Mouse (Mus musculus) cerebellum, adult 18-20 months (tissue): ENCODE measurements around the gene Pus10.
"Not testable (repeated sequence)": the region's sequence is repeated elsewhere in the genome, so short reads cannot be mapped to it uniquely, and the experiment has no call there.

Source experiments
- DNase-seq, 2 experiments: peaks; one replicate each; pipeline ENCODE4 v3.0.0; 2021

Gene Pus10

GRCm38 (mm10) chr11:23698526-23698925, 33.1 kb downstream of the Pus10 start:
- DNase-seq: no peak

- DNase-seq: no peak
Observed at GRCm38 (mm10) chr11:23699414-23700095, 34.1 kb downstream of the Pus10 start.

- DNase-seq: no peak
Observed at GRCm38 (mm10) chr11:23701831-23702230, 36.4 kb downstream of the Pus10 start.

DNA sequence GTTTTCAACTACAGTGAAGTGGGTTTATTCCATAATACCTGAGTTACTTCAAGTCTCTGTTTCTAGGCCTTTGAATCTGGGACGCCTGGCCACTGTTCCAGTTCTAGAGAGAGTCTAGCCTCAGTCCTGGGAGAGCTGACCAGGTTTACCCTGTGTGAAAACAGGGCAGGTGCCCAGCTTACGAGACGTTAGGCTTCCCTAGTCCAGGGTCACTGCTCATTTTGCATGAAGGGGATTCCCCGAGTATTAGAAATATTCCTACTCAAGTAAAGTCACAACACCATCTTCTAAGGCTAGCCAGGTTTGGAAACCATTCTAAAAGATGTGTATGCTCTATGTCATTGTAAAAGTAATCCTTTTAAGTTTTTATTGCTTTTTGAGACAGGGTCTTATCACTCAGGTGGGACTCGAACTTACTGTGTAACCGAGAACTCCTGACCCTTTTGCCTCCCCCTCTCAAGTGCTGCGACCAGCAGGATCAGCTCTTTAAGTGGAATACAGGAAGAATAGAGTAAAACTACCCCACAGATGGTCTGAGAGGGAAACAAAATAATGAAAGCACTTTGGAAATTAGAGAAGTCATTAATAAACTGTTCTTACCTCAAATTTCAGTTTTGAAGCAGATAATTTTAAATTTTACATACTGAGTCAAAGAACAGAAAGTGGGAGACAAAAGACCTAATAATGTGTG, 39.3 kb downstream of the Pus10 start:
- no peak for DNase-seq

GRCm38 (mm10) chr11:23712299-23712698, 46.8 kb downstream of the Pus10 start:
- DNase-seq: no peak

DNA sequence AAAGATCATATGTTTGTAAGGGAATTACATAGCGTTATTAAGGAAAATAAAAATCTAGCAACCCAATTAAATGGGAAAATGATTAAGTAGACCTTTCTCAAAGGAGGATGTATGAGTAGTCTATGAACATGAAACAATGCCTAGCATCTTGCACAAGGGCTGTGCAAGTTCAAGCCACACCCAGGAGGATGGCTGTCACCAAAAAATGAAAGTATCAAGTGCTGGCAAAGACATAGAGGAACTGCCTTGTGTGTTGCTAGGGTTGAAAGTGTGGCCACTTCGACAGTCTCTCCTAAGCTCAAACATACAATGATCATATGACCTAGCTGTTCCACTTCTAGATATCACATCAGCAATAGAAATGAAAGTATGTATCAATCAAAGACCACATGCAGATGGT, 53.4 kb downstream of the Pus10 start:
- DNase-seq: no peak

GRCm38 (mm10) chr11:23719825-23720224, 54.4 kb downstream of the Pus10 start:
- no peak for DNase-seq

- no peak for DNase-seq
Observed at GRCm38 (mm10) chr11:23722326-23722725, 56.9 kb downstream of the Pus10 start.

GRCm38 (mm10) chr11:23725850-23726249, 60.4 kb downstream of the Pus10 start:
- no peak for DNase-seq

- no peak for DNase-seq
Observed at GRCm38 (mm10) chr11:23726441-23726840, 61.0 kb downstream of the Pus10 start.

DNA sequence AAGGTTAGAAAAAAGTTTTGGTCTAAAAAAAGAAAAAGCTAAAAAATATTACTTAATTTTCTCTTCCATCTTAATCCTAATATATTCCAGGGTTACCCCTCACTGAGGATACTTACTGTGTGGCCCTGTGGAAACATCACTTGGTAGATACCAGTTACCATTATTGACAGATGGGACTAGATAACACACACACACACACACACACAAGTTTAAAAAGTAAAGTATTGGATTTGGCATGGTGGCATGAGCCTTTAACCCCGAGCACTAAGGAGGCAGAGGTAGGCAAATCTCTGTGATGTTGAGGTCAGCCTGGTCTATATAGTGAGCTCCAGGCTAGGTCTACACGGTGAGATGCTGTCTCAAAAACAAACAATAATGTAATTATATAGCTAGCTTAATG, 62.7 kb downstream of the Pus10 start:
- DNase-seq: no peak

DNA sequence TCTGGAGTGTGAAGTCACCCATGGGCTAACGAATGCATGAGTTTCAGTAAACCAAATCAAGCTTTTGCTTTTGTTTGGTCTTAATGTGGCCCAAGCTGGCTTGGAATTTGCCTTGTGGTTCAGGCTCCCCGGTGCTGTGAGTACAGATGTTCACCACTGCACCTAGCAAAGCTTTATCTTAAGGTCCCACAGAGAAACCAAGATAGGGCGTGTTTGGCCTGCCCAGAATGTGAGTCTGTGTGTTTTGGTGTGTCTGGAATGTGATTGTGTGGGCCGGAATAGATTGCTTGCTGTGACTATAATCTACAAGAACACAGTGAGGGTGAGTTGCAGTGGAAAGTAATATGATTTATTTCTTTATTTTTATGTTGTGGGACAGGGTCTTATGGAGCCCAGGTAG, 64.6 kb downstream of the Pus10 start:
- no peak for DNase-seq

DNA sequence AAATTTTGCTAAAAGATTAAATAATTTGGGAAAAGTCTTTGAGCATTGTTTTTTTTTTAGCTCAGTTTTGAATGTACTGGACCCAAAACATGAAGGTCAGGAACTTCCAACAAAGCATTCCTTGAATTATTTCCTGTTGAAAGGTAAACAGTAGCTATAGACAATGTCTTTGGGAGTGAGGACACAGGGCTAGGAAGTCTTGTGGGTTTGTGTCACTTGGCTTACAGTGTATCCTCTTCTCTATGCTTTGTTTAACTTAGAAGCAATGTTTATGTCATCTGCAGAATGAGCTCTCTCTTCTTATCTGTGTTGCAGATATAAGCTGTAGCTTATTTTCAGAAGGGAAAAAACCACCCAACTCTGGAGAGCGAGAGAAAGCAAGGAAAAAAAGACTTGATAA, 67.4 kb downstream of the Pus10 start:
- no peak for DNase-seq

DNA sequence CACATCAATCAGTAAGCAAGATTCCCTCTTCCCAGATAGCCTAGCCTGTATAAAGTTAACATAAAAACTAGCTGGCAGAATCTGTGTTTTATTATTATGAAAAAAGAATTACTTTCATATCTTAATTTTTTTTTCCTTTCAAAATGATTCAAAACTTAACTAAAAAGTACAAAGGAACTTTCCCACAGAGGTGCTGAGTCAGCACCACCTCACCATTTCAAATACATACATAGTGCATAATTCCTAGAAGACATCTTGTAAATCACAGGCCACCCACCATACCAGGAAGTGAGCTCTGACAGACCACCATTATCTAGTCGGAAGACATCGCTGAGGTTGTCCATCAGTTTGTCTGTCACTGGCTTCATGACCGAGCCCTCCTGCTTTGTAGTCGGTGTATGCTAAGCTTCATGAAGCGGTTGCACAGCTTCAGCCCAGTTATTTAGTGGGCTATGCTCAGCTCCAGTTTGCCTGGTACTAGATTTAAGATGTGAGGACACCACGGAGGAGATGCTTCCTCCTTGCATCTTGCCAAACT, 69.3 kb downstream of the Pus10 start:
- DNase-seq: no peak

DNA sequence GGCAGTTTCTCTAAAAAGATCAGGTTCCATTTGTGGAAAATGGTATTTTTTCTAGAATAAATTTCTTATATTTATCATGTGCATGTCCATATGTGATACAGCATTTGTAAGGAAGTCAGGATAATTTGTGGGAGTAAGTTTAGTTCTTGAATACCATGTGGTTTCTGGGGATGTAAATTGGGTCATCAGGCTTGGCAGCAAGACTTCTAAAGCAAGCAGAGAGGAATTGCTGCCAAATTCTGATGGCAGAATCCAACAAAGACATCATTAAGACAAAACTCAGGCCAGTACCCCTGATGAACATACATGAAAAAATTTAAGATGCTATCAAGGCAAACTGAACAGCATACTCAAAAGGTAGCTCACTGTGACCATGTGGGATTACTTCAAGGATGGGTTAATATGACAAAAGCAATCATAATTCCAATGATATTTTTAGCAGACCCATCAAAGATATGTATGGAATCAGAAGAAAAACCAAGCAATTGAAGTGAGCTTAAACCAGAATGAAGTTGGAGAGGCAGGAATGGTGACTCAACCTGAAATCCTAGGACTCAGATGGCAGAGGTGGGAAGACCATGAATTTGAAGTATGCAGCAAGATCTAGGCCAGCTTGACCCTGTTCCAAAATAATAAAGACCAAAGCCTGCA, 70.5 kb downstream of the Pus10 start:
- peak; percentile 18 to 40 for DNase-seq

GRCm38 (mm10) chr11:23740895-23741294, 75.4 kb downstream of the Pus10 start:
- no peak for DNase-seq

GRCm38 (mm10) chr11:23741386-23741785, 75.9 kb downstream of the Pus10 start:
- no peak for DNase-seq

DNA sequence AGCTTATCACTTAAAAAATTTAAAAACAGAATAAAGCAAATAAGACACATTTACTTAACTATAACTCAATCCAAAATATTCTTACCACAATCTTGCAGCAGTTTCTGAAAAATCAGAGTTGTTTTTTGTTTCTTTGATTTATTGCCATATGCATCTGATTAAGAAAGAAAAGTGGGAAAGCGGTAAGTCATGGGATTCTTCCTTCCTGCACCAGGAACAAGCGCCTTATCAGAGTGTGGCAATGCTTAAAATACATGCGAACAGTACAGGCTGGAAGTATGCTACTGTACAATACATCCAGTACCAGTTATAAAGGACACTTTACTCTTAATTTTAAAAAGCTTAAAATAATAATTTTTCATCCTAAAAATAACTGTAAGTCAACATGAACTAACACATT, 78.9 kb downstream of the Pus10 start:
- no peak for DNase-seq

- DNase-seq: no peak
Observed at GRCm38 (mm10) chr11:23746102-23746501, 80.6 kb downstream of the Pus10 start.

DNA sequence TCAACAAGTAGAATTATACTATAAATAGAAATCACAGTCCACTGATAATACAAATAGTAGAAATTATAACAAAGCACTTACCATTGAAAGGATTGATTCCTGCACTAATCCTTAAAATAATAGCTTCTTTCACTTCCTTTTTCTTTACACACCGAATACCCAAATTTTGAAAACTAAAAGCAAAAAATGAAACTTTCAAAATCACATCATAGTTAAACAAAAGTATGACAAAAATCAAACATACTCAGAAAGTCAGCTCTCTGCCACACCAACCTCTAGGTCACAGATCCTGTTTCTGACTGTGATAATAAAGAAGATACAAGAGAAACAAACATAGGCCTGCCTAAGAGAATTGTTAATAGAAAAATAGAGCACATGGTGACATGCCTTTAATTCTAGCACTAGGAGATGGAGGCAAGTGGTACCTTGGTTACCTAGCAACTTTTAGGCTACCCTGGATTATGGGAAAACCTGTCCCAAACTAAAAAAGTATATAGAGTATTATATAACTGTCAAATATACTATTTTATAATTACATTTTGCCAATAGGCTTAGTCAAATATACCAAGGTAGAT, 87.7 kb downstream of the Pus10 start:
- no peak for DNase-seq

DNA sequence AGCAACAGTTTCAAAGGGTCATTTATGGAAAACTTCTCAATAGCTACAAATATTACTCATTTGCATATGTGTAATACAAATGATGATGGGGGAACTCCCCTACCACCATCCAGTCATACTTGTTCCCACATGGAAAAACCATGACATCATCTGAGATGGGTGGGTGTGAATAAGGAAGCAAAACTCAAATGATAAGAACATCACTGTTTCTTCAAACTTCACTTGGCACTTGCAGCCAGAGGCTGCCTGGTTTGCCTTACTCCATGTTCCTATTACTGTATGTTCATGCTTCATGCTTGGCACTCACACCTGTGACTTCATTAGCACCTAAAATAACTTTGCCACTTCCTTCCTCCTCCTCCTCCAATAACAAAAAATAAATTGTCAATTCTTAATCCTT, 88.9 kb downstream of the Pus10 start:
- DNase-seq: no peak

DNA sequence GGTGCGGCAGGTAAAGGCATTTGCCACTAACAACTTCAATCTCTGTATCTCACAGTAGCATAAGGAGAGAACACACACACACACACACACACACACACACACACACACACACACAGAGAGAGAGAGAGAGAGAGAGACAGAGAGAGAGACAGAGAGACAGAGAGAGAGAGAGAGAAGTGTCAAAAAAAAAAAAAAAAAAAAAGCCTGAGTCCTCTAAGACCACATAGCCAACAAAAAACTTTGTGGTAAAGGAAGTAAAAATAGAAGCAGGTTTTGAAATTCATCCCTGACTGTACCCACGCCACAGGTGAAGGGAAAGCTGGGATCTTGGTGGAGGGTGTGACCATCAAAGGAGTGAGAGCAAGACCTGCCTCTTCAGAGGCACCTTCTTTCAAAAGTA, 92.7 kb downstream of the Pus10 start:
- DNase-seq: no peak

- no peak for DNase-seq
Observed at GRCm38 (mm10) chr11:23762635-23763034, 97.2 kb downstream of the Pus10 start.

- not testable (repeated sequence) for DNase-seq
Observed at GRCm38 (mm10) chr11:23767369-23767768, 101.9 kb downstream of the Pus10 start.
